Mouse (Mus musculus) kidney, adult 8-10 months (tissue): ENCODE measurements around the gene Pibf1.

Source experiments
- DNase-seq, 2 experiments: peaks; one replicate each; pipeline ENCODE4 v3.0.0; 2022

Pibf1 gene

GRCm38 (mm10) chr14:99141786-99142633, 42.8 kb downstream of the Pibf1 start:
- DNase-seq: peak; percentile 38 to 68

- DNase-seq: no peak
Observed at GRCm38 (mm10) chr14:99146841-99147240, 47.6 kb downstream of the Pibf1 start.

- no peak for DNase-seq
Observed at GRCm38 (mm10) chr14:99152683-99153082, 53.5 kb downstream of the Pibf1 start.

- DNase-seq: no peak
Observed at GRCm38 (mm10) chr14:99159940-99160339, 60.7 kb downstream of the Pibf1 start.

- no peak for DNase-seq
Observed at GRCm38 (mm10) chr14:99163051-99163450, 63.8 kb downstream of the Pibf1 start.

GRCm38 (mm10) chr14:99174138-99174745, 75.0 kb downstream of the Pibf1 start:
- no peak for DNase-seq

- DNase-seq: no peak
Observed at GRCm38 (mm10) chr14:99176559-99176958, 77.3 kb downstream of the Pibf1 start.

GRCm38 (mm10) chr14:99190153-99190790, 91.0 kb downstream of the Pibf1 start:
- no peak for DNase-seq

GRCm38 (mm10) chr14:99205865-99206264, 106.6 kb downstream of the Pibf1 start:
- no peak for DNase-seq

- DNase-seq: no peak
Observed at GRCm38 (mm10) chr14:99206591-99206990, 107.4 kb downstream of the Pibf1 start.

- DNase-seq: no peak
Observed at GRCm38 (mm10) chr14:99210431-99210830, 111.2 kb downstream of the Pibf1 start.

GRCm38 (mm10) chr14:99218396-99219012, 119.3 kb downstream of the Pibf1 start:
- DNase-seq: no peak

GRCm38 (mm10) chr14:99219757-99220171, 120.5 kb downstream of the Pibf1 start:
- no peak for DNase-seq

- DNase-seq: no peak
Observed at GRCm38 (mm10) chr14:99225929-99226328, 126.7 kb downstream of the Pibf1 start.

GRCm38 (mm10) chr14:99229071-99229780, 130.0 kb downstream of the Pibf1 start:
- DNase-seq: no peak

- DNase-seq: no peak
Observed at GRCm38 (mm10) chr14:99233056-99233455, 133.8 kb downstream of the Pibf1 start.

- no peak for DNase-seq
Observed at GRCm38 (mm10) chr14:99237115-99237514, 137.9 kb downstream of the Pibf1 start.

- DNase-seq: no peak
Observed at GRCm38 (mm10) chr14:99240563-99240962, 141.3 kb downstream of the Pibf1 start.

- no peak for DNase-seq
Observed at GRCm38 (mm10) chr14:99244508-99244907, 145.3 kb downstream of the Pibf1 start.

- DNase-seq: no peak
Observed at GRCm38 (mm10) chr14:99262026-99262425, 162.8 kb downstream of the Pibf1 start.

- DNase-seq: no peak
Observed at GRCm38 (mm10) chr14:99263816-99264215, 164.6 kb downstream of the Pibf1 start.

- DNase-seq: no peak
Observed at GRCm38 (mm10) chr14:99265791-99266190, 166.6 kb downstream of the Pibf1 start.

GRCm38 (mm10) chr14:99266749-99267148, 167.5 kb downstream of the Pibf1 start:
- no peak for DNase-seq
